Mouse (Mus musculus): Measurements from ENCODE around the gene Mfsd14a.

DNA sequence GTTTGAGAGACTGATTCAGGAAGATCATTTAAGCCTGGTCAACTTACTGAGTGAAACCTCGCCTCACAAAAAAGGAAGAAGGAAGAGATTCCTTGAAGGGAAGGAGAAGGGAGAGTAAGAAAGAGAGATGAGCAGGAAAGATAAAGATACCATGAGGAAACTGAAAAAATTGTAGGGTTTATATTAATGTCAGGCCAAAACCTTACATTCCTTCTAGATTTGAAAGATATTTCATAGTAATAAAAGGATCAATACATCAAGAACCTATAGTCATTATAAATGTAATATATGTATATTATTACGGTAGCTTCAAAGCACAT is 33.1 kb upstream of the Mfsd14a start:
- no peak for TF ChIP-seq POLR2A (IDR thresholded peaks at IDR 0.05; ENCODE audit: extremely low read depth, insufficient read depth, low read length)
- no peak for TF ChIP-seq CTCF (IDR thresholded peaks at IDR 0.05; ENCODE audit: low read depth, low read length)
